Mouse (Mus musculus): ENCODE measurements around the gene Celsr2. TPM values are rescaled to one million over a fixed set of nuclear protein-coding genes. Genes with fewer than 3 reads are reported as not detected.
A peak's percentile ranks its signal among the peaks of the same experiment; 100 is the strongest.

The Celsr2 gene
- polyA plus RNA-seq, 1 experiment from 2014 or later: 79.1 TPM

GRCm38 (mm10) chr3:108383485-108384354 lies 31.6 kb downstream of the Celsr2 start, which contains the start of gene Psrc1:
Gene Psrc1, plus strand, starts transcription at chr3:108383839.
- H3K27me3 ChIP-seq (ENCODE audit: insufficient read depth, poor library complexity, severe bottlenecking): no peaks in the 10 kb centered on the region

GRCm38 (mm10) chr3:108381945-108382875 lies 33.1 kb downstream of the Celsr2 start:
- peaks cover 49% of the 10 kb centered on the region for H3K4me1 ChIP-seq (replicated peaks)
- no peaks in the 10 kb centered on the region for H3K27me3 ChIP-seq (ENCODE audit: insufficient read depth, poor library complexity, severe bottlenecking)
- H3K4me3 ChIP-seq: 0 out of 2 replicates have a peak overlapping the region, but pooled peaks have one; percentile 62
- H3K27ac ChIP-seq: peak overlapping the region; percentile 89
- 75% methylated on average over 14 of the region's 14 CpGs for WGBS
- no peaks in the 10 kb centered on the region for H3K9me3 ChIP-seq
- DNase-seq (ENCODE audit: low spot score): no peak
- peaks cover 23% of the 10 kb centered on the region for H3K36me3 ChIP-seq

More at GRCm38 (mm10) chr3:108383485-108384354, 31.6 kb downstream of the Celsr2 start, which contains the start of gene Psrc1:
- 1% methylated on average over 44 of the region's 44 CpGs for WGBS
- H3K36me3 ChIP-seq: peaks cover 37% of the 10 kb centered on the region
- peak within 1 kb of the TSS; percentile 62 for H3K4me3 ChIP-seq
- H3K27ac ChIP-seq: peak within 1 kb of the TSS; percentile 89
- peak; percentile 92 for DNase-seq (ENCODE audit: low spot score)
- peaks cover 53% of the 10 kb centered on the region for H3K4me1 ChIP-seq (replicated peaks)
- H3K9me3 ChIP-seq: no peaks in the 10 kb centered on the region

GRCm38 (mm10) chr3:108380695-108381094 lies 34.7 kb downstream of the Celsr2 start:
- Histone ChIP-seq H3K27me3 (ENCODE audit: insufficient read depth, poor library complexity, severe bottlenecking) (no peaks in the 10 kb centered on the region), H3K4me3 (no peak overlapping the region), H3K9me3 (no peaks in the 10 kb centered on the region), H3K36me3 (peaks cover 8% of the 10 kb centered on the region), H3K27ac (no peak overlapping the region), H3K4me1 (replicated peaks) (peaks cover 43% of the 10 kb centered on the region)
- DNase-seq (ENCODE audit: low spot score): no peak
- WGBS: 75% methylated on average over 6 of the region's 6 CpGs

GRCm38 (mm10) chr3:108378875-108379663 lies 36.3 kb downstream of the Celsr2 start:
- H3K27ac ChIP-seq: no peak overlapping the region
- no peaks in the 10 kb centered on the region for H3K27me3 ChIP-seq (ENCODE audit: insufficient read depth, poor library complexity, severe bottlenecking)
- H3K9me3 ChIP-seq: no peaks in the 10 kb centered on the region
- no peaks in the 10 kb centered on the region for H3K36me3 ChIP-seq
- no peak overlapping the region for H3K4me3 ChIP-seq
- 82% methylated on average over 7 of the region's 7 CpGs for WGBS
- peaks cover 29% of the 10 kb centered on the region for H3K4me1 ChIP-seq (replicated peaks)
- DNase-seq (ENCODE audit: low spot score): no peak

DNA sequence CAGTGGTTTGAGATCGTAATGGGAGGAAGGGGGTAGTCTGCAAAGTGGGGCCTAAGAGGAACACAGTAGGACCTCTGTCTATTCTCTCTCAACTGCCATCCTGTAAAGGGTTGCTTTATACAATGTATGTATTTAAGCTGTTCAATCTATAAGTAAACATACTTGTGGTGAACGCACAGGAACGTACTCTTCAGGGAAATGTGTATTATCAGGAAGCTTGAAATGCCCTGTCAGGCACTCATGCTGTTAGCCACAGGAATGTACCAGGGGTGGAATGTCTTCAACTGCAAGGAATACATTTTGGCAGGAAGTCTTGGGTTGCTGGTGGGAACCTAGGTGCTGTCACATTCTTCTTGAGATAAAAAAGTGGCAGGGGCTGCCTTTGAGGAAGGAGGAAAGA lies 42.7 kb downstream of the Celsr2 start:
- no peak overlapping the region for H3K27ac ChIP-seq
- no peaks in the 10 kb centered on the region for H3K27me3 ChIP-seq (ENCODE audit: insufficient read depth, poor library complexity, severe bottlenecking)
- H3K36me3 ChIP-seq: no peaks in the 10 kb centered on the region
- H3K4me3 ChIP-seq: no peak overlapping the region
- no peak for DNase-seq (ENCODE audit: low spot score)
- peaks cover 16% of the 10 kb centered on the region for H3K4me1 ChIP-seq (replicated peaks)
- H3K9me3 ChIP-seq: no peaks in the 10 kb centered on the region
- WGBS: 78% methylated on average over 3 of the region's 3 CpGs

- WGBS: 63% methylated on average over 3 of the region's 3 CpGs
- Histone ChIP-seq H3K27ac (no peak overlapping the region), H3K4me1 (replicated peaks) (peaks cover 16% of the 10 kb centered on the region), H3K27me3 (ENCODE audit: insufficient read depth, poor library complexity, severe bottlenecking) (no peaks in the 10 kb centered on the region), H3K9me3 (no peaks in the 10 kb centered on the region), H3K36me3 (no peaks in the 10 kb centered on the region), H3K4me3 (no peak overlapping the region)
- no peak for DNase-seq (ENCODE audit: low spot score)
These were observed 43.1 kb downstream of the Celsr2 start for GRCm38 (mm10) chr3:108372274-108372673.

DNA sequence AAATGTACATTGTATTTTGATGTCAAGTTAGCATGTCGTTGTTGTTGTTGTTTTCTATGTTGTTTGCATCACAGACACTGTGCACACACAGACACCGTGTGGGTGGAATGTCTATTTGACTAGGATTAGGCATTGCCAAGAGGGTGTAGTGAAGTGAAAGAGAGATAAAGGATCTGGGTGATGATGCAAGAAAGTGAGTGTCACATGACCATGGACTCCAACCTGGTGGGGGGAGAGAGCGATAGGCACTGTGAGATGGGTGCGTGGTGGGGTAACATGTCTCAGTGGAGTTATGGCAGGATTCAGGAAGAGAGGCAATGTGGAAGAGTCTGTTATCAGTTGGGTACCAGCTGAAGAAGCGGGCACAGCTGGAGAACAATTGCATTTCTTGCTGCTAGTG lies 46.6 kb downstream of the Celsr2 start:
- Histone ChIP-seq H3K4me3 (no peak overlapping the region), H3K27me3 (ENCODE audit: insufficient read depth, poor library complexity, severe bottlenecking) (no peaks in the 10 kb centered on the region), H3K27ac (no peak overlapping the region), H3K36me3 (no peaks in the 10 kb centered on the region), H3K9me3 (no peaks in the 10 kb centered on the region), H3K4me1 (replicated peaks) (peaks cover 27% of the 10 kb centered on the region)
- DNase-seq (ENCODE audit: low spot score): no peak
- 86% methylated on average over 5 of the region's 5 CpGs for WGBS

DNA sequence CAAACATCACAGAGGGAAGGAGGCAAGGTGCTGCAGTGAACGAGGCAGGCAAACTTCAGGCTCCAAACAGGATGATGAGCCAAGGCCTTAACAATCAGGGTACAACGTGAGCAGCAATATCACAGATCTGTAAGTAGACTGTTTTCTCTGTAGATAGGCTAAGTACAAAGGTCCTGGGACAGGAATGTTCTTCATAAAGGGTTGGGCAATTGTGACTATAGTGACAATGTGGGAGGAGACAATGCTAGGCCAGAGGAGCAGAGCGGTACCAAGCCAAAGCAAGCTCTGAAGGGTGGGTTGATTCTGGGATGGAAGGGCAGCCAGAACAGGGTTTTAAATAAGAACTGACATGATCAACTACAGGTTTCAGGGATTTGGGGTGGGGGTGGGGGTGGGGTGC lies 47.5 kb downstream of the Celsr2 start:
- Histone ChIP-seq H3K27ac (no peak overlapping the region; the same call in 1 of the 2 replicates), H3K9me3 (no peaks in the 10 kb centered on the region), H3K36me3 (no peaks in the 10 kb centered on the region), H3K4me1 (replicated peaks) (peaks cover 27% of the 10 kb centered on the region), H3K4me3 (no peak overlapping the region), H3K27me3 (ENCODE audit: insufficient read depth, poor library complexity, severe bottlenecking) (no peaks in the 10 kb centered on the region)
- 86% methylated on average over 3 of the region's 3 CpGs for WGBS
- no peak for DNase-seq (ENCODE audit: low spot score)

- 56% methylated on average over 9 of the region's 9 CpGs for WGBS
- no peaks in the 10 kb centered on the region for H3K27me3 ChIP-seq (ENCODE audit: insufficient read depth, poor library complexity, severe bottlenecking)
- 0 out of 2 replicates have a peak overlapping the region, but pooled peaks have one; percentile 4 for H3K4me3 ChIP-seq
- H3K36me3 ChIP-seq: no peaks in the 10 kb centered on the region
- H3K4me1 ChIP-seq (replicated peaks): peaks cover 23% of the 10 kb centered on the region
- no peaks in the 10 kb centered on the region for H3K9me3 ChIP-seq
- peak overlapping the region; percentile 57 for H3K27ac ChIP-seq
- peak; percentile 40 for DNase-seq (ENCODE audit: low spot score)
These were observed 48.2 kb downstream of the Celsr2 start for GRCm38 (mm10) chr3:108367173-108367572.

DNA sequence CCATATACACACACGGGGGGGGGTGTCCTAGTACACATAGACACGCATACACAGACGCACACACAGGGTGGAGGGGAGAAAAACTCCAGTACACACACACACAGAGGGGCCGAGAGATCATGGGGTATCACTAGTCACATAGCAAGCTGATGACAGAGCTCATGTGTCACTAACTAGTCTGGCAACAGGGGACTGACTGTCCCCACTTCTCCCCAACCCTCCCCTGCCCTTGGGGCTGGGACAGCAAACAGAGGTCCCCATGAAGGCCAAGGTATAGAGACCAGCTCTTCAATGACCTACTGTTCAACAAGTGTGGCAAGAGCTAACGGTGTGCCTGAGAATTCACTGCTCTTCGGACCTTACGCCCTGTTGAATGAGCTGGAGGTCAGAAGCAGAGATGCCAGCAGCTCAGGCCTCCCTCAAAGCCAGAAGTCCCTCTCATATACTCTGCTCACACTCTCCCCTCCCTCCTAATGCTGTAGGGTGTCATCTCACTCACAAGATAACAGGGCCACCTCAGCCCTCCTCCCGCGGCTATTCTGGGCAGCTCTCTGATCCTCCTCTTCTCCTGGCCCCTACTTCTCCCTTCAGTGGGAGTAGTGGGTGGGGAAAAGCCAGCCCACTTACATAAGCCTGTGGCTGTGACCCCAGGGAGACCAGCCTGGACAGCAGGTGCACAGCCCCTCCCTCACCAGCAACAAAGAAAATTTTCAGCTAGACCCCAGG lies 50.9 kb downstream of the Celsr2 start, which contains the start of gene Mybphl:
Mybphl (plus strand) TSS at position 642 of the 726 bp plus-strand sequence.
- H3K4me1 ChIP-seq (replicated peaks): peaks cover 38% of the 10 kb centered on the region
- H3K27me3 ChIP-seq (ENCODE audit: insufficient read depth, poor library complexity, severe bottlenecking): no peaks in the 10 kb centered on the region
- 0 out of 2 replicates have a peak, but pooled peaks cover 3% of the 10 kb centered on the region for H3K36me3 ChIP-seq
- H3K27ac ChIP-seq: peak within 1 kb of the TSS; percentile 46; the same call in 1 of the 2 replicates
- DNase-seq (ENCODE audit: low spot score): no peak
- WGBS: 72% methylated on average over 9 of the region's 9 CpGs
- no peaks in the 10 kb centered on the region for H3K9me3 ChIP-seq
- no peak within 1 kb of the TSS for H3K4me3 ChIP-seq

DNA sequence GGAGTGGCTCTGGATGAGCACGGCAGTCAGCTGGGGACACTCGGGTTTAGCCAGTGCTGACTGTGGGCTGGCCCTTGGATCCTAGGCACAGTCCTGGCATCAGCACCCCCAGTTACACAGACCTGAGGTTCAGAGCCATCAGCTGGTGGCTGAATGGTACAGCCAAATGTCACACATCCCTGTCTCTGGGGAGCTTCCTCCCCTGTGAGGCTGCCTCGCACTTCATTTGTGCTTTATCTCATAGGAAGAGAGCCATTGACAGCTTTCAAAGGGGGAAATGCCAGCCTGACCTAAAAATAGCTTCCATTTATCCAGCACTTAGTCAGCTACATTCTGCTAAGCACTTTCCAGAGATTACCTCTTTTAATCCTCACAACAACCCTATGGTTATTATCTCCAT lies 51.7 kb downstream of the Celsr2 start:
- H3K36me3 ChIP-seq: 0 out of 2 replicates have a peak, but pooled peaks cover 8% of the 10 kb centered on the region
- no peak overlapping the region for H3K27ac ChIP-seq
- no peak overlapping the region for H3K4me3 ChIP-seq
- DNase-seq (ENCODE audit: low spot score): no peak
- peaks cover 38% of the 10 kb centered on the region for H3K4me1 ChIP-seq (replicated peaks)
- WGBS: 77% methylated on average over 3 of the region's 3 CpGs
- no peaks in the 10 kb centered on the region for H3K27me3 ChIP-seq (ENCODE audit: insufficient read depth, poor library complexity, severe bottlenecking)
- no peaks in the 10 kb centered on the region for H3K9me3 ChIP-seq

All from hindbrain, embryonic 10.5 days (tissue).